Mouse (Mus musculus): ENCODE data around the gene Sh3pxd2a.

GRCm38 (mm10) chr19:47337743-47338142, 126.5 kb downstream of the Sh3pxd2a start:
- TF ChIP-seq CTCF (IDR thresholded peaks at IDR 0.05; ENCODE audit: low read depth, low read length), result peak; percentile 96
- no peak for TF ChIP-seq EP300 (IDR thresholded peaks at IDR 0.05; ENCODE audit: insufficient read depth, low read depth, low read length)
- no peak for TF ChIP-seq POLR2A (IDR thresholded peaks at IDR 0.05; ENCODE audit: insufficient read depth, low read length)
